Mouse (Mus musculus): Measurements from ENCODE around the gene Camta1.

DNA sequence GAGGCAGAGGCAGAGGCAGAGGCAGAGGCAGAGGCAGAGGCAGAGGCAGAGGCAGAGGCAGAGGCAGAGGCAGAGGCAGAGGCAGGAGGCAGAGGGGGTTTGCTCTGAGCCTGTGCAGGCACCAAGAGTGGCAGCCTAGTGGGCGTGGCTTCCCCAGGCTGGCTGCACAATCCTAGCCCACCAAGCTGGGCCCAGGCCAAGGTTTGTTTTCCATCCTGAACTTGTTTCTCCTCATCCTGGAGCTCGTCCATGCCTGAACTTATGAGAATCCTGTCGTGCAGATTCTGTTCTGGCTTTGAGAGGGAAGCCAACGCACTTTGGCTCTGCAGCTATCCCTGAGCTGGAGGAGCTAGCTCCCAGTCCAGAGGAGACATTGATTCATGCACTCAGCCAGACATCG, 123.4 kb downstream of the Camta1 start:
- TF ChIP-seq POLR2A (IDR thresholded peaks at IDR 0.05; ENCODE audit: control insufficient read depth, extremely low read depth, insufficient read depth, low read length, poor library complexity) (no peak), CTCF (IDR thresholded peaks at IDR 0.05; ENCODE audit: borderline replicate concordance, control insufficient read depth, extremely low read depth, insufficient read depth, low read length, poor library complexity) (no peak)
